Mouse (Mus musculus): Measurements from ENCODE around the gene Nudt7. TPM values are rescaled to one million over a fixed set of nuclear protein-coding genes. Genes with fewer than 3 reads are reported as not detected.

The Nudt7 gene
- total and polyA plus RNA-seq, 2 experiments from 2014 or later: 1.8 to 4.2 TPM

- Histone ChIP-seq H3K4me2 (ENCODE audit: low read depth) (no peak overlapping the region), H3K36me3 (ENCODE audit: insufficient read depth) (no peaks in the 10 kb centered on the region), H3K4me1 (ENCODE audit: insufficient read depth) (no peaks in the 10 kb centered on the region), H3K27me3 (ENCODE audit: insufficient read depth, low read length) (no peaks in the 10 kb centered on the region), H3K9ac (no peak overlapping the region), H3K27ac (ENCODE audit: low read depth, low read length) (no peak overlapping the region), H3K4me3 (ENCODE audit: low read depth, low read length) (no peak overlapping the region), H3K9me3 (ENCODE audit: low read length) (no peaks in the 10 kb centered on the region)
- no peak for ATAC-seq
- TF ChIP-seq CTCF (IDR thresholded peaks at IDR 0.05; ENCODE audit: low read depth): no peak
- DNase-seq: no peak
- WGBS: 31% methylated on average over 2 of the region's 2 CpGs
These were observed 32.4 kb downstream of the Nudt7 start for GRCm38 (mm10) chr8:114165741-114166140.

DNA sequence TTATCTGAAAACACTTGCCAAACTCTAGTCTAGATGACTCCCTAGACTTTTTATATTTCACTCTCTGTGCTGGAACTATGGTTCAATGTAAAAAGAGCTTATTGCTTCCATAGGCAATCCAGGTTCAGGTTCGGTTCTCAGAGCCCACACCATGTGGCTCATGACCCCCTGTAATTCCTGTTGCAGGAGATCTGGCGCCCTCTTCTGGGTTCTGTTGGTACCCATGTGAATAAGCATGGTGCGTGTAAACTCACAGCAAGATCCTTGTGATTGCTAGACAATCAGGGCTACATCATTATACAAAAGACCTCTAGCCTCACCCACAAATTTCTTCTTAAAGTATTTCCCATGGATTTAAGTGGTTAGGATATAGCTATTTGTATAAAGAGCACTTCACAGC, 43.4 kb downstream of the Nudt7 start:
- H3K36me3 ChIP-seq (ENCODE audit: insufficient read depth): no peaks in the 10 kb centered on the region
- no peak for ATAC-seq
- H3K27me3 ChIP-seq (ENCODE audit: insufficient read depth, low read length): no peaks in the 10 kb centered on the region
- H3K4me3 ChIP-seq (ENCODE audit: low read depth, low read length): no peak overlapping the region
- DNase-seq: no peak
- no peak overlapping the region for H3K27ac ChIP-seq (ENCODE audit: low read depth, low read length)
- no peak for TF ChIP-seq CTCF (IDR thresholded peaks at IDR 0.05; ENCODE audit: low read depth)
- H3K4me2 ChIP-seq (ENCODE audit: low read depth): no peak overlapping the region
- H3K4me1 ChIP-seq (ENCODE audit: insufficient read depth): no peaks in the 10 kb centered on the region
- H3K9me3 ChIP-seq (ENCODE audit: low read length): no peaks in the 10 kb centered on the region
- no peak overlapping the region for H3K9ac ChIP-seq
- WGBS: 64% methylated on average over 3 of the region's 3 CpGs

DNA sequence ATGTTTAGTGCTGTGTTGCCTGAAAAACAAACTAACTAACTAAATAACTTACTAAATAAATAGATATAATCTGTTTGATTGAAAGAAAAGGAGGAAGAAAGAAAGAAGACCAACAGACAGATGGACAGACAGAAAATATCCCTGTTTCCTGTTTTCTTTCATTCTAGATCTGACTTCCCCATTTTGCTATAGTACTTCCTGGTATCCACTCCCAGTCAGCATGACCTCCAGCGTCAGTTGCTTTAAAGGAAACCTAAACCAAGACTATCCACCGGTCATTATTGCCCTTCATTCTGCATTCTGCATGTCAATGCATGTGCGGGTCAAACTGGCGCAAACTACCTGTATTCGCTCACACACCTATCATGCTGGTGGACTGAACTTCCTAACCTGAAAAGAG, 60.0 kb downstream of the Nudt7 start:
- Histone ChIP-seq H3K36me3 (ENCODE audit: insufficient read depth) (no peaks in the 10 kb centered on the region), H3K4me1 (ENCODE audit: insufficient read depth) (no peaks in the 10 kb centered on the region), H3K4me3 (ENCODE audit: low read depth, low read length) (no peak overlapping the region), H3K9me3 (ENCODE audit: low read length) (no peaks in the 10 kb centered on the region), H3K27ac (ENCODE audit: low read depth, low read length) (no peak overlapping the region), H3K4me2 (ENCODE audit: low read depth) (no peak overlapping the region), H3K9ac (no peak overlapping the region), H3K27me3 (ENCODE audit: insufficient read depth, low read length) (no peaks in the 10 kb centered on the region)
- no peak for TF ChIP-seq CTCF (IDR thresholded peaks at IDR 0.05; ENCODE audit: low read depth)
- WGBS: 89% methylated on average over 5 of the region's 5 CpGs
- DNase-seq (no peak), ATAC-seq (no peak)

GRCm38 (mm10) chr8:114198990-114199389, 65.6 kb downstream of the Nudt7 start:
- Histone ChIP-seq H3K9ac (no peak overlapping the region), H3K27me3 (ENCODE audit: insufficient read depth, low read length) (no peaks in the 10 kb centered on the region), H3K9me3 (ENCODE audit: low read length) (no peaks in the 10 kb centered on the region), H3K27ac (ENCODE audit: low read depth, low read length) (no peak overlapping the region), H3K4me1 (ENCODE audit: insufficient read depth) (no peaks in the 10 kb centered on the region), H3K4me2 (ENCODE audit: low read depth) (no peak overlapping the region), H3K4me3 (ENCODE audit: low read depth, low read length) (no peak overlapping the region), H3K36me3 (ENCODE audit: insufficient read depth) (no peaks in the 10 kb centered on the region)
- 31% methylated on average over 2 of the region's 2 CpGs for WGBS
- TF ChIP-seq CTCF (IDR thresholded peaks at IDR 0.05; ENCODE audit: low read depth): no peak
- no peak for DNase-seq
- no peak for ATAC-seq

Other genes with a start within 250 kb of the Nudt7 start
- 119 and 156 TPM in 2 replicates for gene Vat1l, start 72.1 kb downstream of the Nudt7 start, total RNA-seq (2014; rRNA removed)
- 25.3 and 42.1 TPM in 2 replicates for gene Vat1l, start 72.1 kb downstream of the Nudt7 start, polyA plus RNA-seq (2015; fragmentation: Nextera tagmentation; extraction: Ambion mirVana)